Mouse (Mus musculus) neural tube, embryonic 14.5 days (tissue): ENCODE data around the gene Scml4. TPM values are rescaled to one million over a fixed set of nuclear protein-coding genes. Genes with fewer than 3 reads are reported as not detected.

ENCODE experiments used
- ATAC-seq: fragments of 200-750 bp; cut with Nextera tagmentation; 2 replicates; pipeline ENCODE4 v1.8.0; 2017; ENCODE audit warnings: low read depth, mild to moderate bottlenecking, moderate TSS enrichment, moderate library complexity
- H3K27ac ChIP-seq: fragments of 300-500 bp; sonication (generic); 2 replicates; pipeline ENCODE4 v1.5.1; 2014; ENCODE audit warnings: low read depth, mild to moderate bottlenecking, control low read depth, low read length, moderate library complexity, mixed read lengths
- H3K27me3 ChIP-seq: fragments of 300-500 bp; sonication (generic); 2 replicates; pipeline ENCODE4 v1.6.1; 2014; ENCODE audit warnings: low read length; ENCODE audit not compliant: control insufficient read depth, insufficient read depth
- H3K36me3 ChIP-seq: fragments of 300-500 bp; sonication (generic); 2 replicates; pipeline ENCODE4 v1.6.1; 2014; ENCODE audit warnings: low read length, mixed read lengths; ENCODE audit not compliant: control insufficient read depth, insufficient read depth
- H3K4me1 ChIP-seq: fragments of 300-500 bp; sonication (generic); 2 replicates; pipeline ENCODE4 v1.6.1; 2014; ENCODE audit warnings: low read length; ENCODE audit not compliant: control insufficient read depth, insufficient read depth
- H3K4me2 ChIP-seq: fragments of 300-500 bp; sonication (generic); 2 replicates; pipeline ENCODE4 v1.6.1; 2014; ENCODE audit warnings: mild to moderate bottlenecking, low read depth, low read length, control low read depth
- H3K4me3 ChIP-seq: fragments of 300-500 bp; sonication (generic); 2 replicates; pipeline ENCODE4 v1.5.1; 2014; ENCODE audit warnings: low read depth, low read length, control low read depth, mixed read lengths
- H3K9ac ChIP-seq: fragments of 300-500 bp; sonication (generic); replicated peaks from 2 replicates; pipeline ENCODE4 v1.6.1; 2014; ENCODE audit warnings: low read depth, mild to moderate bottlenecking, control low read depth, low read length, mixed read lengths
- H3K9me3 ChIP-seq: fragments of 300-500 bp; sonication (generic); 2 replicates; pipeline ENCODE4 v1.6.1; 2016; ENCODE audit warnings: low read length; ENCODE audit not compliant: control insufficient read depth
- WGBS: fragments of 180-500 bp; shearing (Covaris S2); extraction: QIAGEN DNeasy Blood & Tissue Kit; methylation state at CpG from one replicate; pipeline ENCODE4 v1.1.7; 2014; 5-methylcytosine and 5-hydroxymethylcytosine counted together
- polyA plus RNA-seq: library from polyadenylated mRNA; unstranded; fragments of >200 nt; fragmentation: Nextera tagmentation; extraction: Ambion mirVana; gene quantifications from 2 replicates; pipeline ENCODE4 v1.2.1, GENCODE M21; 2014

Scml4 gene
- polyA plus RNA-seq, 1 experiment from 2014 or later, result 7.4 TPM

DNA sequence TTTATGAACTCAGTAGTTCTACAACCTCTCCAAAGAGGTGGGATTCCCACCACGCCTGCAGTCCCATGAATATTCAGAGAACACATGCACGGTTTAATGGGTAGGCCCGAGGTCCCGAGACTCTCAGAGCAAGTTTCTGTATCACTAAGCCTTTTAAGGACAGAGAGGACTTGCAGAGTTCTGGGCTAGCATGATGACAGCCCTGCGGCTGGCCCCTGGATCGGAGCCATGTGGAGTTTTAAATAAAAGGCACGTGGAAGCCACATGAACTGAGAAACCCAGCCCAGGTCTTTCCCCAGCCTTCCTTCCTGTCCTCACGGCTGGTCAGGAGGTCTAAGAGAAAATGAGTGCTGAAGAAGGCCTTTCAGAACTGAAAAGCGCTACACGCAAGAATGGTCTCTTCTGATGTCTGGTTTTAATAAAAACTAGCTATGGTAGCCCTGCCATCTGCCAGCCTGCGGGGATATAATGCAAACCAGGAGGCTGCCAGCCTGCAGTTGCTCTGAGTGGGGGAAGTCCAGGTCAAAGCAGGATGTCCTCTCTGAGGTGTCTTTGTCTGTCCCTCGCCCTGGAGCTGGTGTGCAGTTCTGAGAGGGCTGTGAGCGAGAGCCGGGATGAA is 72.8 kb downstream of the Scml4 start:
- H3K4me3 ChIP-seq, result no peak overlapping the region
- H3K27me3 ChIP-seq, result no peaks in the 10 kb centered on the region
- H3K27ac ChIP-seq, result no peak overlapping the region
- no peaks in the 10 kb centered on the region for H3K36me3 ChIP-seq
- no peaks in the 10 kb centered on the region for H3K9me3 ChIP-seq
- no peak for ATAC-seq
- no peak overlapping the region for H3K9ac ChIP-seq
- H3K4me2 ChIP-seq, result no peak overlapping the region
- whole genome bisulfite sequencing, result 72% methylated on average over 14 of the region's 14 CpGs
- no peaks in the 10 kb centered on the region for H3K4me1 ChIP-seq

GRCm38 (mm10) chr10:42934672-42935071 is 74.5 kb downstream of the Scml4 start:
- no peak overlapping the region for H3K9ac ChIP-seq

GRCm38 (mm10) chr10:42936205-42936604 is 76.0 kb downstream of the Scml4 start:
- no peaks in the 10 kb centered on the region for H3K36me3 ChIP-seq

More at GRCm38 (mm10) chr10:42934672-42935071, 74.5 kb downstream of the Scml4 start:
- Histone ChIP-seq H3K27me3 (no peaks in the 10 kb centered on the region), H3K9me3 (no peaks in the 10 kb centered on the region), H3K27ac (no peak overlapping the region), H3K4me1 (no peaks in the 10 kb centered on the region), H3K4me3 (no peak overlapping the region), H3K36me3 (no peaks in the 10 kb centered on the region), H3K4me2 (no peak overlapping the region)
- WGBS, result 64% methylated on average over 8 of the region's 8 CpGs
- ATAC-seq, result no peak

DNA sequence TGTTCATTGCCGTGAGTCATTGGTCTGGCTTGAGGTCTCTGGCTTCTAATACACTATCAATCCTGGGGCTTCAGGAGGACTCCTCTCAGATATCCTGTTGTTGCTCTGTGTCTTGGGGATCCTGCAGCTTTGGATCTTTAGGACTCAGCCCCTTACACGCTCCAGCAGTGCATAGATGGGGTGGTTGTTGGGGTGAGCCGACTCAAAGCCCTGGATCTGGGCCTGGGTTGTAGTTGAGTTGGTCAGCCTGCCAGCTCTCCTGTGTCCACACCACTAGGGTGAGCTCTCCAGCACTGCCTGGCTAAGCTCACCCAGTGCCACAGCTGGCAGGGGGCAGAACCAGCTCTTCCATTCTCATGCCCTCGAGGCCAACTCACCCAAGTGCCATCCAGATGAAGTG is 78.2 kb downstream of the Scml4 start:
- H3K4me1 ChIP-seq, result 0 out of 2 replicates have a peak, but pooled peaks cover 5% of the 10 kb centered on the region
- H3K4me2 ChIP-seq, result no peak overlapping the region
- H3K4me3 ChIP-seq, result no peak overlapping the region
- no peaks in the 10 kb centered on the region for H3K27me3 ChIP-seq
- no peak overlapping the region for H3K27ac ChIP-seq
- ATAC-seq, result no peak
- H3K9me3 ChIP-seq, result no peaks in the 10 kb centered on the region
- 89% methylated on average over 4 of the region's 4 CpGs for WGBS
- H3K36me3 ChIP-seq, result no peaks in the 10 kb centered on the region
- no peak overlapping the region for H3K9ac ChIP-seq

More at GRCm38 (mm10) chr10:42936205-42936604, 76.0 kb downstream of the Scml4 start:
- H3K4me2 ChIP-seq, result no peak overlapping the region
- ATAC-seq, result no peak
- no peaks in the 10 kb centered on the region for H3K9me3 ChIP-seq
- H3K4me1 ChIP-seq, result 0 out of 2 replicates have a peak, but pooled peaks cover 5% of the 10 kb centered on the region
- H3K27ac ChIP-seq, result no peak overlapping the region
- H3K27me3 ChIP-seq, result no peaks in the 10 kb centered on the region
- H3K4me3 ChIP-seq, result no peak overlapping the region
- H3K9ac ChIP-seq, result no peak overlapping the region

- H3K27me3 ChIP-seq, result no peaks in the 10 kb centered on the region
- no peaks in the 10 kb centered on the region for H3K36me3 ChIP-seq
- 69% methylated on average over 7 of the region's 7 CpGs for WGBS
- no peaks in the 10 kb centered on the region for H3K9me3 ChIP-seq
- H3K4me2 ChIP-seq, result no peak overlapping the region
- H3K9ac ChIP-seq, result no peak overlapping the region
- no peak for ATAC-seq
- 0 out of 2 replicates have a peak, but pooled peaks cover 5% of the 10 kb centered on the region for H3K4me1 ChIP-seq
- no peak overlapping the region for H3K27ac ChIP-seq
- H3K4me3 ChIP-seq, result no peak overlapping the region
Observed at GRCm38 (mm10) chr10:42939691-42940090, 79.5 kb downstream of the Scml4 start.

DNA sequence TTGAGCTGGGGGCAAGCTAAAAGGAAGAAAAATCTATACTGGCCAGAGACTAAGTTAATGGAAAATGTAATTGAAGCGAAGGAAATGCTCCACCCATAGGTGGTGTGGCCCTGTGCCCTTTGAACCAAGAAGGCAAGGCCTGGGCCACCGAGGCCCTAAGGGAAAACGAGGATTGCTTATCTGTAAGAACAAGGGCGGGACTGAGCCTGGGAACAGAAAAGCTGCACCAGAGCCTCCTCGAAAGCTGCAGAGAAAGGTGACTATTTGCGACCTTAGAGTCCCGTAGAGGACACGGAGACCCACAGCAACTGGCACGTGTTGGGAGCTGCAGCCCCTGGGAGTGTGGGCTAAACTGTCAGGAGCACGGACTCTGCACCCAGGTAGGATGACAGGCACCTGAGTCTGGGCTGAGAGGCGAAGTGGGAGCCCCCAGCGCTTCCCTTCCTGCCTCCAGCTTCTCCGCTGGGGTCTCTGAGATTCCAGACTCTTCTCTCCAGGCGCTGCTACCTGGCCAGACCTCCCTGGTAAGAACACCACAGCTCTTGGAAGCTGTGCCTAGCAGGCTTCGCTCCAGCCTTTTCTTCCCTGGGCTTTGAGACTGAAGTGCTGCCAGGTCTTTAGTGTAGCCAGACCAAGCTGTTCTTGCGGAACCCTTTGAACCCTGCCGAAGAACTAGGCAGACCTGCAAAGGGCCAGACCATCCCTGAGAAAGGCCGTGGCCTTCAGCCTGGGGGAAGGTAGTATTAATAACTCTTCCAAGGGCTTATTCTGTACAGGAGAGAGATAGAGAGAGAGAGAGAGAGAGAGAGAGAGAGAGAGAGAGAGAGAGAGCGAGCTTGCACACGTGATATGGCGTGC is 80.3 kb downstream of the Scml4 start:
- Histone ChIP-seq H3K4me1 (0 out of 2 replicates have a peak, but pooled peaks cover 5% of the 10 kb centered on the region), H3K27ac (no peak overlapping the region), H3K36me3 (no peaks in the 10 kb centered on the region), H3K4me2 (no peak overlapping the region), H3K9ac (no peak overlapping the region), H3K9me3 (no peaks in the 10 kb centered on the region), H3K4me3 (no peak overlapping the region), H3K27me3 (no peaks in the 10 kb centered on the region)
- WGBS, result 77% methylated on average over 21 of the region's 21 CpGs
- ATAC-seq, result no peak

- no peaks in the 10 kb centered on the region for H3K9me3 ChIP-seq
- H3K36me3 ChIP-seq, result no peaks in the 10 kb centered on the region
- H3K27ac ChIP-seq, result peak overlapping the region; percentile 58
- H3K4me2 ChIP-seq, result peak overlapping the region; percentile 36
- ATAC-seq, result peak; percentile 36
- 36% methylated on average over 4 of the region's 4 CpGs for WGBS
- 0 out of 2 replicates have a peak overlapping the region, but pooled peaks have one; percentile 12 for H3K9ac ChIP-seq
- H3K4me1 ChIP-seq, result 0 out of 2 replicates have a peak, but pooled peaks cover 5% of the 10 kb centered on the region
- H3K27me3 ChIP-seq, result no peaks in the 10 kb centered on the region
- H3K4me3 ChIP-seq, result no peak overlapping the region
Observed at GRCm38 (mm10) chr10:42941278-42941677, 81.1 kb downstream of the Scml4 start.

DNA sequence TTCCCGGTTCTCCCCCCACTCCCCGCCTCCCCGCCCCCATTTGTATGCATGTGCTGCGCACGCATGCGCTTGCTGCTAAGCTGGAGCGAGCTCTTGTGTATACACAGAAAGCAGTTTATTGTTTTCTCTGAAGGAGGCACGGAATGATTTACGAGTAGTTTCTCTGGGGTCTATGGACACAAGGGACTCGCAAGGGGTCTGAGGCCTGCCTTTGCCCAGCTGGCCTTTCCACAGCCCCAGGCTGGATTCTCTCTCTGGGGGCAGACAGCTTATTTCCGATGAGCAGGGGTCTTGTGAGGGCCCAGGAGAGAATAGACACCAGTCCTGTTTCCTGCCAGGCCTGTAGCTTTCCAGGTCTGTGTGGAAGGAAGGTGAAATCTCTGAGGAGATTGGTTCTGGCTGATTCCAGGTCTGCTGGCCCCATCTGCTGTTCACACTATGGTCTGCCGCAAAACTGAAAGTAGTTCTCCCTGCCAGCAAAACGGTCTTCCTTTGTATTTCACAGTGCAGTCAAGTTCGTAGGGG is 81.6 kb downstream of the Scml4 start:
- Histone ChIP-seq H3K9ac (peak overlapping the region; percentile 12; the same call in 1 of the 2 replicates), H3K36me3 (no peaks in the 10 kb centered on the region), H3K9me3 (no peaks in the 10 kb centered on the region), H3K27me3 (no peaks in the 10 kb centered on the region), H3K4me2 (peak overlapping the region; percentile 36), H3K27ac (peak overlapping the region; percentile 58), H3K4me1 (0 out of 2 replicates have a peak, but pooled peaks cover 5% of the 10 kb centered on the region), H3K4me3 (no peak overlapping the region)
- ATAC-seq, result peak; percentile 92
- WGBS, result 10% methylated on average over 14 of the region's 14 CpGs

DNA sequence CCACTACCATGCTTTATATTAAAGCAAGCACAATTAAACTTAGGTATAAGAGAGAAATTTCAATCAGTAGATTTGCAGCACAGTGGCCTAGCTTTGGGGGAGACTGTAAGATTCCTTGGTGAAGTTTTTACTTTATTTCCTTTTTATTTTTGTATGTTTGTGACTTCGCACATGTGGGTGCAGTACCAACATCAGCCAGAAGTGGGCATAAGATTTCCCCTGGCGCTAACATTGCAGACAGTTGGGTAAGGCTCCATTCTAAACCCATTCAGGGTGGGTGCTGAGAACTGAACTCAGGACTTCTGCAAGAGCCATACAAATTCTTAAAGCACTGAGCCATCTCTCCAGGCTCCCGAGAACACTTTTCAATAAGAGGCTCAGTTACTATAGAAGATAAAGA is 82.1 kb downstream of the Scml4 start:
- Histone ChIP-seq H3K27me3 (no peaks in the 10 kb centered on the region), H3K9ac (no peak overlapping the region), H3K27ac (peak overlapping the region; percentile 58; the same call in 1 of the 2 replicates), H3K4me3 (no peak overlapping the region), H3K4me2 (no peak overlapping the region), H3K36me3 (no peaks in the 10 kb centered on the region), H3K9me3 (no peaks in the 10 kb centered on the region), H3K4me1 (0 out of 2 replicates have a peak, but pooled peaks cover 5% of the 10 kb centered on the region)
- no peak for ATAC-seq
- WGBS, result 93% methylated on average over 3 of the region's 3 CpGs
